ENCODE assay signal across 16 mouse cellular contexts in the genomic region with DNA sequence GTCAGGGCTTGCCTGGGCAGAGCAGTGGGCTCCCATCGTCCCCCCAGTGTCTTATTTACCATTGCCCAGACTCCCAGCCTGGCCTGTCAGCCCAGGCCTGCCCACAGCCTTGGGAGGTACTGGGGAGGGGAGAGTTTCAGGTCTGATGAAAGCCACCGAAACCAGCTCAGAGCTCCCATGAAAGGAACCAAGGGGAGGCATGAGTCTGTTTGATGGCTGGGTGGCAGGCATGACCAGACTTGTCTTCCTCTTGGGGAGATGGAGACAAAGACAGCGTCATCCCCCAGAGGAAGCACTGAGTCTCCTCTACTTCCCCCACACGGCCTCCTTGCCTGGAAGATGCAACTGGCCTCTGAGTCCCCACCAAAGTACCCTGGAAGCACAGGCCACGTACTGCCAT.
DNase-seq lines count a peak whose midpoint lies in the region; ATAC-seq and TF ChIP-seq lines count a peak whose summit lies in the region.
"Had no signal": no experiment of that assay in that cellular context is flagged by ENCODE, and none has a peak within 500 bp of the region (broad histone marks: within the 10 kb centered on the region; RNA-seq: fewer than 3 reads in every experiment).

No protein-coding gene starts in this region.

- no peak overlapping the region for H3K9ac ChIP-seq in intestine, embryonic 14.5 days (ENCODE audit: low read length)
- no peak overlapping the region for H3K9ac ChIP-seq in intestine, postnatal 0 days (ENCODE audit: low read depth, low read length)
- no peak overlapping the region for H3K9ac ChIP-seq in limb, embryonic 12.5 days (replicated peaks)
- H3K9ac ChIP-seq in stomach, embryonic 15.5 days, result no peak overlapping the region
- H3K9ac ChIP-seq: hindbrain, embryonic 12.5 days; liver, embryonic 13.5 days; neural tube, embryonic 15.5 days had no signal

- peak overlapping the region; percentile 44; the same call in 1 of the 2 replicates for H3K27ac ChIP-seq in intestine, embryonic 14.5 days (ENCODE audit: low read depth)
- no peak overlapping the region for H3K27ac ChIP-seq in intestine, postnatal 0 days (ENCODE audit: low read depth, low read length)
- peak overlapping the region; percentile 70 for H3K27ac ChIP-seq in embryonic facial prominence, embryonic 10.5 days (replicated peaks)
- peak overlapping the region; percentile 14; the same call in 1 of the 2 replicates for H3K27ac ChIP-seq in limb, embryonic 12.5 days
- peak overlapping the region; percentile 68 for H3K27ac ChIP-seq in stomach, embryonic 15.5 days
- H3K27ac ChIP-seq: hindbrain, embryonic 12.5 days; liver, embryonic 13.5 days; neural tube, embryonic 15.5 days had no signal

- no peaks in the 10 kb centered on the region for H3K9me3 ChIP-seq in intestine, embryonic 14.5 days (ENCODE audit: control insufficient read depth, low read length)
- H3K9me3 ChIP-seq in intestine, postnatal 0 days (ENCODE audit: control insufficient read depth), result no peaks in the 10 kb centered on the region
- no peaks in the 10 kb centered on the region for H3K9me3 ChIP-seq in embryonic facial prominence, embryonic 10.5 days
- no peaks in the 10 kb centered on the region for H3K9me3 ChIP-seq in limb, embryonic 12.5 days
- H3K9me3 ChIP-seq in stomach, embryonic 15.5 days, result no peaks in the 10 kb centered on the region
- H3K9me3 ChIP-seq: hindbrain, embryonic 12.5 days; liver, embryonic 13.5 days; neural tube, embryonic 15.5 days had no signal

- no peaks in the 10 kb centered on the region for H3K27me3 ChIP-seq in intestine, embryonic 14.5 days (replicated peaks; ENCODE audit: control insufficient read depth, insufficient read depth, low read length)
- H3K27me3 ChIP-seq in intestine, postnatal 0 days (replicated peaks; ENCODE audit: control insufficient read depth, insufficient read depth, low read length), result no peaks in the 10 kb centered on the region
- H3K27me3 ChIP-seq in embryonic facial prominence, embryonic 10.5 days (replicated peaks; ENCODE audit: low read depth, poor library complexity, severe bottlenecking), result peaks cover 5% of the 10 kb centered on the region; the same call in 1 of the 2 replicates
- H3K27me3 ChIP-seq in limb, embryonic 12.5 days, result 0 out of 2 replicates have a peak, but pooled peaks cover 4% of the 10 kb centered on the region
- no peaks in the 10 kb centered on the region for H3K27me3 ChIP-seq in stomach, embryonic 15.5 days (replicated peaks)
- H3K27me3 ChIP-seq: liver, embryonic 13.5 days had no signal

- no peak overlapping the region for H3K4me3 ChIP-seq in intestine, embryonic 14.5 days (ENCODE audit: low read depth, low read length)
- H3K4me3 ChIP-seq in intestine, postnatal 0 days (ENCODE audit: low read depth, low read length), result no peak overlapping the region
- no peak overlapping the region for H3K4me3 ChIP-seq in embryonic facial prominence, embryonic 10.5 days
- H3K4me3 ChIP-seq in limb, embryonic 12.5 days (replicated peaks), result no peak overlapping the region
- H3K4me3 ChIP-seq in stomach, embryonic 15.5 days (replicated peaks), result no peak overlapping the region
- H3K4me3 ChIP-seq: hindbrain, embryonic 12.5 days; liver, embryonic 13.5 days; neural tube, embryonic 15.5 days had no signal

- no peak overlapping the region for H3K4me2 ChIP-seq in intestine, embryonic 14.5 days (ENCODE audit: low read length)
- no peak overlapping the region for H3K4me2 ChIP-seq in intestine, postnatal 0 days (replicated peaks; ENCODE audit: low read depth)
- no peak overlapping the region for H3K4me2 ChIP-seq in limb, embryonic 12.5 days
- H3K4me2 ChIP-seq in stomach, embryonic 15.5 days, result no peak overlapping the region
- H3K4me2 ChIP-seq: heart, embryonic 11.5 days; hindbrain, embryonic 12.5 days; liver, embryonic 13.5 days; neural tube, embryonic 15.5 days had no signal

- peaks cover 29% of the 10 kb centered on the region for H3K4me1 ChIP-seq in intestine, embryonic 14.5 days (replicated peaks; ENCODE audit: control insufficient read depth, insufficient read depth, low read length)
- no peaks in the 10 kb centered on the region; the same call in 1 of the 2 replicates for H3K4me1 ChIP-seq in intestine, postnatal 0 days (replicated peaks; ENCODE audit: control insufficient read depth, insufficient read depth, low read length)
- H3K4me1 ChIP-seq in embryonic facial prominence, embryonic 10.5 days, result peaks cover 53% of the 10 kb centered on the region
- peaks cover 52% of the 10 kb centered on the region for H3K4me1 ChIP-seq in limb, embryonic 12.5 days (replicated peaks)
- H3K4me1 ChIP-seq in stomach, embryonic 15.5 days, result peaks cover 30% of the 10 kb centered on the region
- H3K4me1 ChIP-seq: neural tube, embryonic 15.5 days had no signal

- no peak for ATAC-seq in intestine, embryonic 14.5 days (replicated peaks; ENCODE audit: low FRiP score, low TSS enrichment, low read depth)
- no peak for ATAC-seq in intestine, postnatal 0 days
- ATAC-seq in limb, embryonic 12.5 days (ENCODE audit: insufficient number of reproducible peaks, insufficient read depth, low FRiP score, low TSS enrichment, low read depth), result no peak
- ATAC-seq in stomach, embryonic 15.5 days (ENCODE audit: insufficient read depth, low FRiP score, low read depth), result peak; percentile 3; the same call in 1 of the 2 replicates
- ATAC-seq: activated CD4-positive, CD25-positive, alpha-beta regulatory T cell, adult 4 months had no signal

- no peak for TF ChIP-seq CTCF in intestine, postnatal 0 days (IDR thresholded peaks at IDR 0.05; ENCODE audit: low read depth)

- no peaks in the 10 kb centered on the region for H3K36me3 ChIP-seq in intestine, embryonic 14.5 days (ENCODE audit: control insufficient read depth, insufficient read depth, low read length)
- no peaks in the 10 kb centered on the region for H3K36me3 ChIP-seq in intestine, postnatal 0 days (ENCODE audit: control insufficient read depth, insufficient read depth)
- no peaks in the 10 kb centered on the region for H3K36me3 ChIP-seq in embryonic facial prominence, embryonic 10.5 days (replicated peaks)
- H3K36me3 ChIP-seq in limb, embryonic 12.5 days, result no peaks in the 10 kb centered on the region
- H3K36me3 ChIP-seq in stomach, embryonic 15.5 days, result no peaks in the 10 kb centered on the region
- H3K36me3 ChIP-seq: hindbrain, embryonic 12.5 days; liver, embryonic 13.5 days; neural tube, embryonic 15.5 days had no signal

- no peak for DNase-seq in intestine, embryonic 14.5 days (ENCODE audit: low spot score)
- DNase-seq in embryonic facial prominence, embryonic 10.5 days (ENCODE audit: low spot score), result peak; percentile 42
- no peak for DNase-seq in kidney, postnatal 36 days
- no peak for DNase-seq in embryo, embryonic 10 days (ENCODE audit: low spot score)
- no peak for DNase-seq in heart, adult 8-10 months (ENCODE audit: low spot score)
- DNase-seq: kidney, adult 18-20 months; liver, embryonic 13.5 days; lung, postnatal 14 days; spleen, adult 18-20 months had no signal

- WGBS in intestine, embryonic 14.5 days, result 76% methylated on average over 5 of the region's 5 CpGs
- WGBS in intestine, postnatal 0 days, result 90% methylated on average over 5 of the region's 5 CpGs
- 53% methylated on average over 5 of the region's 5 CpGs for WGBS in embryonic facial prominence, embryonic 10.5 days
- 57% methylated on average over 5 of the region's 5 CpGs for WGBS in limb, embryonic 12.5 days
- 71% methylated on average over 5 of the region's 5 CpGs for WGBS in stomach, embryonic 15.5 days
